Mouse (Mus musculus): ENCODE results near the gene Manea. TPM values are rescaled to one million over a fixed set of nuclear protein-coding genes. Genes with fewer than 3 reads are reported as not detected.

The Manea gene
- polyA plus RNA-seq, 1 experiment from 2014 or later: 20.8 TPM

DNA sequence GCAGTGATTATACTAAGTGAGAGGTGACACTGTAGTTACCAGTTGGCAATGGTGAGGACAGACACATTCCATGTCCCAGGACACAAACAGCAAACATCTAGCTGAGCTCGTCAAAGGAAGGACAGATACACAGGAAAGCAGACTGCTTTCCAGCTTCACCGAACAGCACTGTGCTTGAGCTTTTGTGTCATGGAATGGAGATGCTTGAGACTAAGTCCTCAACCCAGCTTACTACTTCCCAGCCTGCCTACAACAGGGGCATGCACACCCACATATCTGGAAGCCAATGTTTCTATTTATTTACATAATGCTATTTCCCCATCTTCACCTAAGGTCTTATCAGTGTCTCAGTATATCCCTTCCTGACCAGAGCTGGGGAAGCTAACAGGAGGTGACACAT, 70.9 kb downstream of the Manea start:
- WGBS: 95% methylated on average over 2 of the region's 2 CpGs
- Histone ChIP-seq H3K27me3 (ENCODE audit: low read depth, poor library complexity, severe bottlenecking) (no peaks in the 10 kb centered on the region), H3K4me3 (no peak overlapping the region), H3K9me3 (replicated peaks) (no peaks in the 10 kb centered on the region), H3K27ac (no peak overlapping the region), H3K36me3 (no peaks in the 10 kb centered on the region), H3K4me1 (no peaks in the 10 kb centered on the region)
- no peak for DNase-seq (ENCODE audit: low spot score)

Data from limb, embryonic 10.5 days (tissue).